Mouse (Mus musculus): ENCODE measurements around the gene Tbpl1. TPM values are rescaled to one million over a fixed set of nuclear protein-coding genes. Genes with fewer than 3 reads are reported as not detected.

Tbpl1 gene
- total RNA-seq, 4 experiments from 2014 or later, result 60.5 to 63.9 (median 62.8) TPM

Small RNA genes lying within 50 kb of the gene (microRNA-seq; reads per million reads assigned to microRNA genes)
- gene Mir7663, result 0 to 0.51 reads per million in 2 experiments

Other genes with a start within 250 kb of the Tbpl1 start
- 1 to 10 TPM; 3.0 to 6.4 (median 4.8) TPM for gene Slc2a12, start 86.9 kb downstream of the Tbpl1 start, total RNA-seq (2022)
- not detected for gene Tcf21, start 88.2 kb upstream of the Tbpl1 start, total RNA-seq (2022)

Data from layer of hippocampus, adult 8-10 months (tissue).